Mouse (Mus musculus): ENCODE measurements around the gene Sept9.

DNA sequence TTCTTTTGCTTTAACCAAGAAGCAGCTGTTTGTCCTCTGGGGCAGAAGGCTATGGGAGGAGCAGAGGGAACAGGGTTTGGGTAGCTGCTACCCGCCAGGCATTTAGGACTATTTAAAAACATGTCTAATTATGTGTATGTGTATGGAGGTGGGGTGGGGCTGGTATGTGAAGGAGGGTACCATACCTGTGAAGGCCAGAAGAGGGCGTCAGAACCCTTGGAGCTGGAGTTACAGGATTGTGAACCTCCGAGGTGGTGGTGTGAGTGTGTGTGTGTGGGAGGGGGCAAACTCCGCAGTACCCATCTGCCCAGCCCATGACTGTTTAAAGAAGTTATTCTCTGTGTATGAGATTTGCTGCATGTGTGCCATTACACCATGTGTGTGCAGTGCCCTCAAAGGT is 25.3 kb downstream of the Sept9 start:
- no peak; the same call in 1 of the 2 replicates for TF ChIP-seq CTCF (IDR thresholded peaks at IDR 0.05; ENCODE audit: insufficient read depth, low read length)
- TF ChIP-seq POLR2A (IDR thresholded peaks at IDR 0.05; ENCODE audit: borderline replicate concordance, extremely low read depth, low read depth, low read length): no peak

Measured in lung, adult 2 months (tissue).